Mouse (Mus musculus) bone marrow, adult 2 months (tissue): ENCODE measurements around the gene Acot1.

Source experiments
- CTCF ChIP-seq: fragments of 200-500 bp; IDR thresholded peaks from 2 replicates; pipeline ENCODE4 v1.5.1; 2011; ENCODE audit warnings: low read length, control low read depth; ENCODE audit not compliant: control insufficient read depth, insufficient read depth
- POLR2A ChIP-seq: fragments of 200-500 bp; IDR thresholded peaks from 2 replicates; pipeline ENCODE4 v1.6.1; 2011; ENCODE audit warnings: low read depth, mild to moderate bottlenecking, control low read depth, low read length, borderline replicate concordance; ENCODE audit not compliant: control insufficient read depth

GRCm38 (mm10) chr12:83981615-83982014 is 27.7 kb upstream of the Acot1 start:
- TF ChIP-seq CTCF = no peak
- TF ChIP-seq POLR2A = no peak
